Comparison of ENCODE assay signal across 9 mouse cellular contexts in the genomic region with DNA sequence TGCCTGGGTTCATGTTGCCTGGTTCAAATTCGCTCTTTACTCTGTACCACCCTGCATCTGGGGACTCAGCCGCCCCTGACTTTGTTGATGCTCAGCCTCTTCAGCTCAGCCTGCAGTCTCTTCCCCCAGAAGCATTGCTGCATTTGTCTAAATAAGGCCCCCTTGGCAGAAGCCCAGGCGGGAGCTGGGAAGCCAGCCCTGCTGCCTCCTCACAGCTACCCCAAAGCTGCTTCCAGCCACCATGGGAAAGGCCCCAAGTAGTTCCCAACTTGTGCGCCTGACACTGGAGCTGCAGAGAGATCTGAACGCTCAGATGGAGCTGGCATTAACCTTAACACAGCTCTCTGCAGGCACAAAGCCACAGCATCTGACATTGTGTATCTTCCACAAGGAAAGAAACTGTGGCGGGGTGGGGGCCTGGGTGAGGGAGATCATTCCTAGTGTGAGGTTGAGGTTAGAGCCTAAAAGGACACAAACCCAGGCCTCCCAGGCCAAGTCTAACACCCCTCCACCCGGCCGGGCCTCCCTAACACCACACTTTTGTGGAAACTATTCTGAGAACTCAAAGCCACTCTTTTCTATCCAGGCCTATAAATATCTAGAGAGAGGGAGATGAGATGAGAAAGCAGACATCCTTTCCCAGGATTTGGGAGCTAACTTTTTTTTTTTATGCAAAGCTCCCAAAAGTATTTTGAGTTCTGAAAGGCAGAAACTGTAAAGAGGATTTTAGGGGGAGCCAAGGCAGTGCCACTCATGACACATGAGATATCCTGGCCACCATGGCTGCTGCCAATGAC. TPM values are rescaled to one million over a fixed set of nuclear protein-coding genes. Genes with fewer than 3 reads are reported as not detected.
A peak's percentile ranks its signal among the peaks of the same experiment; 100 is the strongest.
DNase-seq lines count a peak whose midpoint lies in the region; ATAC-seq and TF ChIP-seq lines count a peak whose summit lies in the region.
"Had no signal": no experiment of that assay in that cellular context is flagged by ENCODE, and none has a peak within 500 bp of the region (broad histone marks: within the 10 kb centered on the region; RNA-seq: fewer than 3 reads in every experiment).

No protein-coding gene starts in this region.

- 80% methylated on average over 8 of the region's 8 CpGs for WGBS in forebrain, embryonic 10.5 days
- WGBS in forebrain, embryonic 12.5 days: 79% methylated on average over 8 of the region's 8 CpGs
- WGBS in embryonic facial prominence, embryonic 14.5 days: 59% methylated on average over 8 of the region's 8 CpGs
- WGBS in stomach, postnatal 0 days: 50% methylated on average over 8 of the region's 8 CpGs

- no peak for TF ChIP-seq CTCF in stomach, postnatal 0 days (IDR thresholded peaks at IDR 0.05; ENCODE audit: low read depth)

- intact Hi-C loops in heart, postnatal 14 days (cut with DNase I): no loop called here
- intact Hi-C loops in left cerebral cortex, postnatal 36 days (cut with DNase I): loop anchor here (5.0 kb wide), 1 partner anchor 57 kb away; a partner anchor contains a TSS

- H3K27ac ChIP-seq in forebrain, embryonic 10.5 days: 0 out of 2 replicates have a peak overlapping the region, but pooled peaks have one; percentile 16
- H3K27ac ChIP-seq in forebrain, embryonic 12.5 days: no peak overlapping the region
- peak overlapping the region; percentile 59 for H3K27ac ChIP-seq in embryonic facial prominence, embryonic 14.5 days (replicated peaks; ENCODE audit: low read depth, low read length)
- H3K27ac ChIP-seq in stomach, postnatal 0 days (replicated peaks): peak overlapping the region; percentile 86
- H3K27ac ChIP-seq: liver, embryonic 13.5 days had no signal

- no peaks in the 10 kb centered on the region for H3K36me3 ChIP-seq in forebrain, embryonic 10.5 days (replicated peaks)
- H3K36me3 ChIP-seq in forebrain, embryonic 12.5 days (replicated peaks): no peaks in the 10 kb centered on the region
- H3K36me3 ChIP-seq in embryonic facial prominence, embryonic 14.5 days (ENCODE audit: control insufficient read depth, insufficient read depth, low read length): no peaks in the 10 kb centered on the region
- H3K36me3 ChIP-seq in stomach, postnatal 0 days (ENCODE audit: control insufficient read depth, insufficient read depth, low read length): no peaks in the 10 kb centered on the region
- H3K36me3 ChIP-seq: liver, embryonic 13.5 days had no signal

- no peak for TF ChIP-seq EP300 in stomach, postnatal 0 days (optimal IDR thresholded peaks at IDR 0.05)

- H3K9ac ChIP-seq in forebrain, embryonic 12.5 days: no peak overlapping the region
- H3K9ac ChIP-seq in embryonic facial prominence, embryonic 14.5 days (ENCODE audit: low read depth, low read length): no peak overlapping the region
- peak overlapping the region; percentile 23 for H3K9ac ChIP-seq in stomach, postnatal 0 days (ENCODE audit: low read length)
- H3K9ac ChIP-seq: liver, embryonic 13.5 days had no signal

- no peaks in the 10 kb centered on the region for H3K27me3 ChIP-seq in forebrain, embryonic 10.5 days (ENCODE audit: poor library complexity, severe bottlenecking)
- H3K27me3 ChIP-seq in forebrain, embryonic 12.5 days: no peaks in the 10 kb centered on the region
- H3K27me3 ChIP-seq in embryonic facial prominence, embryonic 14.5 days (replicated peaks; ENCODE audit: control insufficient read depth, insufficient read depth, low read length): no peaks in the 10 kb centered on the region
- no peaks in the 10 kb centered on the region for H3K27me3 ChIP-seq in stomach, postnatal 0 days (ENCODE audit: control insufficient read depth, insufficient read depth, low read length)
- H3K27me3 ChIP-seq: liver, embryonic 13.5 days had no signal

- no peak for ATAC-seq in forebrain, embryonic 12.5 days (ENCODE audit: low FRiP score)
- ATAC-seq in embryonic facial prominence, embryonic 14.5 days (ENCODE audit: low read depth): no peak
- no peak for ATAC-seq in stomach, postnatal 0 days (ENCODE audit: low FRiP score, low TSS enrichment)

- no peaks in the 10 kb centered on the region for H3K9me3 ChIP-seq in forebrain, embryonic 10.5 days
- H3K9me3 ChIP-seq in forebrain, embryonic 12.5 days: no peaks in the 10 kb centered on the region
- H3K9me3 ChIP-seq in embryonic facial prominence, embryonic 14.5 days (ENCODE audit: control insufficient read depth, low read length): no peaks in the 10 kb centered on the region
- no peaks in the 10 kb centered on the region for H3K9me3 ChIP-seq in stomach, postnatal 0 days (ENCODE audit: control insufficient read depth, low read length)
- H3K9me3 ChIP-seq: liver, embryonic 13.5 days had no signal

- H3K4me1 ChIP-seq in forebrain, embryonic 10.5 days: peaks cover 12% of the 10 kb centered on the region; the same call in 1 of the 2 replicates
- H3K4me1 ChIP-seq in forebrain, embryonic 12.5 days: peaks cover 9% of the 10 kb centered on the region
- H3K4me1 ChIP-seq in embryonic facial prominence, embryonic 14.5 days (ENCODE audit: control insufficient read depth, insufficient read depth, low read length): peaks cover 24% of the 10 kb centered on the region
- no peaks in the 10 kb centered on the region; the same call in none of the 2 replicates for H3K4me1 ChIP-seq in stomach, postnatal 0 days (replicated peaks; ENCODE audit: control insufficient read depth, insufficient read depth)

- DNase-seq in forebrain, embryonic 10.5 days (ENCODE audit: extremely low spot score, low spot score): no peak
- peak; percentile 75 for DNase-seq in embryonic facial prominence, embryonic 14.5 days (ENCODE audit: low spot score)
- peak; percentile 64 to 68 for DNase-seq in heart, postnatal 14 days
- DNase-seq in left cerebral cortex, postnatal 36 days (ENCODE audit: low spot score in 2 of 2): peak; percentile 73 to 79
- DNase-seq in stomach, postnatal 0 days (ENCODE audit: low spot score): peak; percentile 29
- no peak for DNase-seq in c-Kit-positive CD71-positive TER-119-positive erythroid progenitor cells, embryonic 14.5 days (ENCODE audit: low spot score)
- no peak for DNase-seq in thymus, postnatal 10 days (ENCODE audit: low spot score in 2 of 2)
- DNase-seq: liver, embryonic 13.5 days had no signal

- H3K4me3 ChIP-seq in forebrain, embryonic 10.5 days: no peak overlapping the region
- no peak overlapping the region for H3K4me3 ChIP-seq in forebrain, embryonic 12.5 days (replicated peaks)
- H3K4me3 ChIP-seq in embryonic facial prominence, embryonic 14.5 days (ENCODE audit: low read depth, low read length): no peak overlapping the region
- no peak overlapping the region for H3K4me3 ChIP-seq in stomach, postnatal 0 days (ENCODE audit: low read depth, low read length)
- H3K4me3 ChIP-seq: liver, embryonic 13.5 days had no signal

- no peak overlapping the region for H3K4me2 ChIP-seq in forebrain, embryonic 12.5 days
- H3K4me2 ChIP-seq in embryonic facial prominence, embryonic 14.5 days (ENCODE audit: low read depth, low read length): no peak overlapping the region
- H3K4me2 ChIP-seq in stomach, postnatal 0 days (replicated peaks; ENCODE audit: low read depth): no peak overlapping the region
- H3K4me2 ChIP-seq: liver, embryonic 13.5 days had no signal

RNA-seq across cellular contexts. Expression of a gene that starts 59.1 kb away (rescaled TPM):
- 4.9 and 5.0 TPM in 2 replicates for polyA plus RNA-seq in forebrain, embryonic 10.5 days (2016; fragmentation: Nextera tagmentation; extraction: Ambion mirVana)
- polyA plus RNA-seq in forebrain, embryonic 12.5 days (2016; fragmentation: Nextera tagmentation; extraction: Ambion mirVana): 5.0 and 5.6 TPM in 2 replicates
- polyA plus RNA-seq in embryonic facial prominence, embryonic 14.5 days (2014; fragmentation: Nextera tagmentation; extraction: Ambion mirVana): 19.2 and 20.8 TPM in 2 replicates
- total RNA-seq in heart, postnatal 14 days (2021): 10 to 100 TPM; 16.7 to 16.8 TPM
- 10 to 100 TPM; 38.4 to 48.3 TPM for total RNA-seq in left cerebral cortex, postnatal 36 days (2021)
- polyA plus RNA-seq in stomach, postnatal 0 days (2015; fragmentation: Nextera tagmentation; extraction: Ambion mirVana): 20.5 and 21.8 TPM in 2 replicates

Comparison
In these comparisons a context has a peak if more than half of its experiments do, and no peak if none do; other contexts are left out.
1. DNase-seq: peak in embryonic facial prominence, embryonic 14.5 days (single experiment), heart, postnatal 14 days (2 of 2), left cerebral cortex, postnatal 36 days (2 of 2) and stomach, postnatal 0 days (single experiment); none in forebrain, embryonic 10.5 days (single experiment), c-Kit-positive CD71-positive TER-119-positive erythroid progenitor cells, embryonic 14.5 days (single experiment) and thymus, postnatal 10 days (0 of 2).